Mouse (Mus musculus) layer of hippocampus, postnatal 14 days (tissue): Measurements from ENCODE around the gene Snx29. TPM values are rescaled to one million over a fixed set of nuclear protein-coding genes. Genes with fewer than 3 reads are reported as not detected.
"Not testable (repeated sequence)": the region's sequence is repeated elsewhere in the genome, so short reads cannot be mapped to it uniquely, and the experiment has no call there.

Source experiments
- DNase-seq, 2 experiments: peaks; one replicate each; pipeline ENCODE4 v3.0.0; 2021 to 2022; ENCODE audit warnings: low spot score in 2 of 2, mixed read lengths in 1 of 2
- total RNA-seq, 2 experiments: library from RNA; stranded (reverse); gene quantifications; 2 replicates each; pipeline ENCODE4 v1.2.3; 2021

The Snx29 gene
- total RNA-seq, 2 experiments from 2014 or later, result 26.9 to 33.6 TPM

DNA sequence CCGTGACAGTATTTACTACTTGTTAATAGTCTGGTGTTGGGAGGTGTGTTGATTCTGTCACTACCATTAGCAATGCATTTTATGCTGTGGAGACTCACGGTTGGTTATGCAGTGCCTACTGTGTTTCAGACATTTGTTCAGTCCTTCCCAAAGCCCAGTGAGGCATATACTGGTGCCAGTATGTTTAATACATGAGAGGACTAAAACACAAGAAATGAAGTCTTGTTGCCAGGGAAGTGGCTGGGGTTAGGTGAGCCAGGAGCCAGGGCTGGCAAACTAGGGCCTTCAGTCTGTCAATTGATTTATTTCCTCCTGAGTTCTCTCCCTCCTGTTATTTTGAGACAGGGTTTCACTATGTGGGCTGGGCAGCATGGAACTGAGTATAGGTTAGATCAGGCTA, 154.3 kb downstream of the Snx29 start:
- no peak for DNase-seq

DNA sequence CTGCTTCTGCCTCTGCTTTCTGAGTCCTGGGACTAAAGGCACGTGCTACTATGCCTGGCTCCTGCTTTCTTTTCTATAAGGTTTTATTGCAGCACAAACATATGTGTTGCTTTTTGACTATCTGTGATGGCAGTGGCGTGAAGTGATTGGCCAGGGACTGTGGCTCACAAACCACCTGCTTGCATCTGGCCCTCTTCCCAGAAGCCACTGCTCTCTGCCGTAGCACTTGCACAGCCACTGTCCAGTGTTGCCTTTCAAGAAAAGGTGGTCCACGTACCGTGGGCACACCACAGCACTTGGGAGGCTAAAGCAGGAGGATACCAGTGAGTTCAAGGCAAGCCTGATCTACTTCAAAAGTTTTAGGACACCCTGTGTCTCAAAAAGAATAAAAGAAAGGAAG, 154.9 kb downstream of the Snx29 start:
- no peak for DNase-seq

DNA sequence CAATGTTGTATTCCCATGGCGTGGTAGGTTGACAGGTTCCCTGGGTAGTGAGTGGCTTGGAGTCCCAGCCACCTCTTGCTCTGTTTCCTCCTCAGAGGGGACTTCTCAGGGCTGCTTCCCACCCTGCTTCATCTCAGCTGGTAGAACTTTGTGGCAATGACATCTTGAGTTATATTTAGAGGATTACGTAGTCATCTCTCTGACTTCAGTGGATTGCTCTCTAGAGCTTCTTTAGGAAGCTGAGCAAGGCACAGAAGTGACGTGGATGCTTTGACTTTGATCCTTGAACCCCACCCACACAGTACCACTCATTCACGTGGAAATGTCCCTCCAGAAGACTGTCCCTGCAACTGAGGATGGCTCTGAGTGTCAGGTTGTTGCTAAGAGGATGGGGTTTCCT, 156.9 kb downstream of the Snx29 start:
- DNase-seq, result no peak

DNA sequence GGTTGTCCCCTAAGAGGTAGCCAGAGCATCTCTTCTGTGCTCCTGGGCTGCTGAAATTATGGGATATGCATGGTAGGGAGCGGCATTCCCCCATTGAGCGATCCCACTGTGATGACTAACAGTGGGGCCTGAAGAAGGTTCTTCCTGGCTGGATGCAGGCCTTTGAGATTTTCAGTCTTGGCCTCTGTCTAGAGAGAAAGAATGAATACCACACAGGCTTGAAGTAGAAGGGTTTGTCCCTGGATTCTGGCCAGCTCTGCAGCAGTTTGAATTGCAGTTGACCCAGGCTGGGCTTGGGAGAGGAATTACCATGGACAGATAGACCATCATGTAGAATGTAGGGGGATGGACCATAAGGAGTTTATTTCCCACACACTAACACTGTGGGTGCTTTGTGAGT, 159.5 kb downstream of the Snx29 start:
- DNase-seq, result no peak

DNA sequence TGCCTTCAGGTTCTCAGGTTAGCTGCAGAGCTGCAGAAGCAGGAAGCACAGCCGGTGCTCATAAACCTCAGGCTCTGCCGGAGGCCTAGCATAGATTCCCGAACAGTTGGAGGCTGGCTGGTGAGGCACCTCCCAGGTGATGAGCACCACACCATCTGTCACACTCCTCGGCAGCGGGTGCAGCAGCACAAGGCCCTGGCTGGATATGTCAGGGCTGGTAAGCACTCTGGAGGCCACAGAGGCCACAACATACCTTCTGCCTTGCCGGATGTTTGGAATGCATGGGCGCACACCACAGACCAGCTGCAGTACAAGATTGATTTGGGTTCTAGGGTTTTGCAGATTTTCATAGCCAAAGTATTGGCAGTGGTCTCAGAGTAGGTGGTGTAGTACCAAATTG, 172.2 kb downstream of the Snx29 start:
- no peak for DNase-seq

DNA sequence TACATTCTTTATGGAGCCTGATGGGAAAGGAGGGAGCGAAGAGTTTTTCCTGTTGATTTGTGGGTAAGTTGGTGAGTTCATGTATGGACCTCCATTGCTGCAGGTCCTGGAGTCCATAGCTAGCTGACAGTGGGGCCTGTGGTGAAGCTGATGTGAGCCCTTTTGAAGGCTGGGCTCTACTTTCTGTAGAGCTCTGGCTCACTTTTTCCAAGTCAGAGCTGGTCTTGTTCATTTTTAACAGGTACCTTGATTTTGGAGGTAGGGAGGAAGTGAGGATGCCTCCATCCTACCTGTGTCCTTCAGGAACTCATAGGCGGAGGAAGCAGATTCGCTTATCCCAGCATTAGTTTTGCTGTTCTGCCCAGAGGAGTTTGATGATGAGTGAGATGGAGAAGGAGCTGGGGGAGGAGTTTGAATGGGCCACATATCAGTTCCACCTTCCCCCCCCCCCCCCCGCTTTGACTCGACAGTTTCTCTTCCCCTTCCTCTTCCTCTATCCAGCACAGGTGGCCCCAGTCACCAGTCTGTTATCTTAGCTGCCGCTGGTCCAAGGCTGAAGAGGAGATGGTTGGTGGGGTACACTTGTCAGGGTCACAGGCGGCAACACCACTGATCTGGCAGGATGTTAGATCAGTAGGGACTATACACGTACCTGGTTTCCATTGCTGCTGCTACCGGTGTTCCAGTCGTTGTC, 173.4 kb downstream of the Snx29 start:
- no peak for DNase-seq

DNA sequence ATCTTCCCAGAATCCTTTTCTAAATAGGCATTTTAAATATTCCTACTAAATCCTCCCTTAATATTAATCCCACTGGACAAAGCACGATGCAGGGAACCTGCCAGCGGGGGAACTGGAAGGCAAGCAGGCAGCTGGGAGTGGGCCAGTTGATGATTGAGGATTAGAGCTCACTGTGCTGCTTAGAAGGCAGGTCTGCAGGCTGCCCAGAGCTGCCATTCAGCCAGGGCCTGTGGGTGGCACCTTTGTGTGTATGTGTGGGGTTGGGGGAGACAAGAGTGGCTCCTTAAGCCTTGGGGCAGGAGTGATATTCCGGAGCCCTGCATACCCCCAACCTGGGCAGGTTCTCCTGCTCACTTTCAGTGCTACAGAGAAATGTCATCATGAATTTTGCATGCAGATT, 174.0 kb downstream of the Snx29 start:
- DNase-seq, result no peak

DNA sequence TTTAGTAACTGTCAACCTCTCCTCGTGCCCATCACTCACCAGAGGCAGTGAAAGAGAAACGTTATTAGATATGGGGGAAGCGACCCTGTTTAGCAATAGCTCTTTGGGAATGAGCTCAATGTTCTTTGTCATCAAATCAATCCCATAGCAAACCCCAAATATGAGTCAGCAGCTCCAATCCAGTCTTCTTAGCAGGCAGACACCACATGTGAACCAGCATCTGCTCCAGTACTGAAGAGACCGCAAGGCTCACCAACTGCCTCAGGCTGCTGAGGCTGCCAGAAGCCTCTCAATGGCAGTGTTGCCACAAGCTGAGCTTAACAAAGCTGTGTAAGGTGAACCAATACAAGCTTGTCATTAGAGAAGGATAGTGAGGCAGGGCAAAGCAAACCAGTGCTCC, 177.4 kb downstream of the Snx29 start:
- no peak for DNase-seq

DNA sequence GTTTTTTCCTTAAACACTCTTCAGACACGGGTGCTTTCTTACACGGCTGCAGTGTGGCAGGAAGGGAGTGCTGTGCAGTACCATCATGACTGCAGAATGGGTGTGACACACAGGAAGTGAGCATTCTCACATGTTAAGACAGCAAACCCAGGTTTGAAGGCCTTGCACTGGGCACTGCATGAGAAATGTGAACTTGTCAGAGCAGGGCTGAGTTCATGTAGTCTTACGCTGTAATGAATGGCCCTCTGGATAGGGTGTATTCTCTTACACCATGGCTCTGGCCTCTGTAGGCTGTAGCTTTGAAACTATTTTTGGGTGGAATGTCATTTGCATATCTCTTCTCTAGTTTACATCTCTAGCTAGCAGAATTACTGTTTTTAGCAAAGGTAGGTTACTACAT, 178.4 kb downstream of the Snx29 start:
- no peak for DNase-seq

DNA sequence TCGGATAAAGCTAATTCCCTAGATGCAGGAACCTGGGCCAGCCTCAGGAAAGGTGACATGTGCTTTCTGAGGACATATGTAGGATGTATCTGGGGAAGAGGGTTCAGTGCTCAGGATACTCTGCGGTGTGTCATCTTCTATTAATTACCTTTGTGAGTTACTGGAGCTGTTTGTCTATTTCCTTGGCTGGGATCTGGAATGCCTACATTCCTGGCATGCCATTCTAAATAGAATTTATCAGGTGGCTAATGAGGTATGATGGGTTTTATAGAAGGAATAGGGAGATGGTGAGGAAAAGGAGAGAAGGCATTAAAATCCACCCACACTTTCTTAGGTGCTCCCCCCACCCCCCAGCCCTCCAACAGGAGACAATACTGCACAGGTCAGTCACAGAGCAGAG, 178.9 kb downstream of the Snx29 start:
- DNase-seq, result no peak

DNA sequence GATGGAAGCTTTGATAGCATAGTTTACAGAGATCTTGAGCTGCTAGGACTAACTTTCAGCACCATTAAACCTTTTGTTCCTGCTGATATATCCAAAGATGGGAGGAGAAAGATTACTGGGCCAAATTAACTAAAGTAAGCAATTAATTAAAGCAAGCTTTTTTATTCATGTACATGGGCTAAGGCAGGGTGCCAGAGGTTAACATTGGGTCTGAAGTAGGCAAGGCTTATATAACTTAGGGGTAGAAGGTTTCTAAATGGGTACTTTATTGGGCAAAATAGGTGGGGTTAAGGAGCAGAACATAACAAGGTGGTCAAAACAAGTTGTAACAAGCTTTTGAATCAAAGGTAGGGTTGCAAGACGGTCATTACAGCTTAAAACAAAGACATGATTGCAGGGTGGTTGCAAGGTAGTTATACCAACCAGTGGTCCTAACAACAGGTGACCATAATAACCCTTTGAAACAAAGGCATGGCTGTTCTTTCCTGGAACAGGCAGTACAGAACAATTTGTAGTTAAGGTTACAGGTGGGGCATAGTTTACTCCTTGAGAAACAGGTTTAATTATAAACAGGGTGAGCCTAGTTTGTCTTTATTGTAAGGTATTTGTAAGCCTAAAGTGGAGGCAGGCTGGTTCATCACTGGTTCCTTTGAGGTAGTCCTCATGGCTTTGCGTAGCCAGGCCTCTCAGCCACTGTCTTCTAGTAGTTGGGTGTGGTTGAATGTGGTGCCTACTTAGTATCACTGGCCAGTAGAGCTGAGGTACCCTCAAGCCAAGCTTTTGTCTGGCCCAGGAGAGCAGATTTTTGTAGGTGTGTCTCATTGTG, 182.2 kb downstream of the Snx29 start:
- no peak for DNase-seq

DNA sequence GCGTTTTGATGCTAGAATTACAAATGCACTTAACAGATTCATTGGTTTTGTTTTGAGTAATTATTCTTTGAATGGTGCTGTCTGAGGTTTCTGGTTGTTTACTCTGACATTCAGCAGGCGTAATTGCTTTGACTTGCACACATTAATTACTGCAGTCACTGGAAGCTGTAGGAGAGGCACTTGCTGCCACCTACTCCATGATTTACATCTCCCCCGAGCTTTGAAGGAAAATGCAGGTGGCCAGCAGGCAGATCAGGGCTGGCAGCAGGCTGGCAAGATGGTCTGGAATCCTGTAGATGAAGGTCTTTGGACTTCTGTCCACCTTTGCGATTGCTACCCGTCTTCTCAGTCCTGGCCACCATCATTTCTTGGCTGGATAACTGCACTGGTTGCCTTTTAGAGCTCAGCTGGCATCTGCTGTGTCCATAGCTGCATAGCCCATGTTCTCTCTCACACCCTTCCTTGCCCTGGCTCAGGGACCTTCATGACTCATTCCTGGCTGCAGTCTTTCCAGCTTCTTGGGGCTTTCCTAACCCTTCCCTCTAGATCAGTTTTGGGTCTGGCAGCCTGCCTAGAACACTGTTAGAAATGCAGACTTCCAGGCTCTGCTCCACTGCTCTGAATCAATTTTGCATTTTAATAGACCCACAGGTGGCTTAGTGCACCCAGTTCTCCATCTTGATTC, 182.9 kb downstream of the Snx29 start:
- peak in 1 of 2 experiments; percentile 34 for DNase-seq

DNA sequence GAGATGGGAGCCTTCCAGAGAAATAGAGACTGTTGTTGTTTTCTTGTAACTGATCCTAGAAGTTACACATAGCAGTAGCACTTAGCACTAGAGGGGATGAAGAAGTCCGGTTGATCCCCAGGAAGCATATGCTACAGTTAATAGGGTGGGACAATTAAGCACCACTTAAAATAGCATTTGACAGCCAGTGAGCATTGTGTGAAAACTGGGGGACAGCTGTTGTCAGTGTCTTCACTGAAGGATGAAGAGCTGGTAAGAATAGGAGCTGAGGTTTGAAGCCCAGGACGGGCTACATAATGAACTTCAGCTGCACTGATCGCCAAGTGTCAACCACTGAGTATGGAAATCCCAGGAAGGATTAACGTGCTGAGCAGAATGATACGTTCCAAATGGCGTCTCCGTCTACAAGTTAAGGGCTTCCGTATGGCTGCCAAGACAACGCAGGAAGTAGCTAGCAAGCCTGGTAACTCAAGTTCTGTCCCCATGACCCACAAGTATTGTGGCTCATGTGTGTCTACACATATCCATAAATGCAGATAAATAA, 184.6 kb downstream of the Snx29 start:
- DNase-seq, result no peak

DNA sequence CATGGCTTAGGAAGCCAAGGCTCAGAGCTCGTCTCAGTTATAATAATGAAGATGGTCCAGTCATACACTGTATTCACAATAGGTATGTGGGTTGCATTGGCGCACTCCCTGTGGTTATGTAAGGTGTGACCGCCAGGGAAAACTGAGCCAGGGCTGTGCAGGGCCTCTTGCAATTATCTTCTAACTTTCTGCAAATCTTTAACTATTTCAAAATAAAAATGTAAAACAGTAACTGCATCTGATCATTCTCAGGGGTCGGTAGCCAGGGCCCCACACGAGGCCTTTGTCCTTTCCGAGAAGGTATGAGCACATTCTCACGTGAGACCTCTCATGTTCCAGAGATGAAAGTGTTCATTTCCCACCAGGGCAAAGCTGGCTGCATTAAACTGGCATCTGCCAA, 185.6 kb downstream of the Snx29 start:
- no peak for DNase-seq

DNA sequence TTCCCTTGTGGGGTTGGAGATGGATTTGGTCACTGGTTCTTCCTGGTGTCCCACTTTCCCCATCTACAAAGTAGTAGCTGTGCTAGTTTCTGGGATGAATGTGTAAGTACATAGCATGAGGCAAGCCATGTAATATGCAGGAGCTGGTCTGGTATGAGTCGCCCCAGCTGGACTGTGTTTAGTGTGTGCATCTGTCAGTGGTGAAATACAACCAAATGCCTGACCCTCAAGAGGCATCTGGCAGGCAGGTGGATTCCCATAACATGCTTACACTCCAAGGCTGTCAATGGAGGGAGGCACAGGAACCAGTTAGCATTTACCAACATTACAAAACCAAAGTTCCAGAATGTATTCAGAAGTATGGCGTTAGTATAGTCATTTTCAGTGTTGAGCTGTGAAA, 187.7 kb downstream of the Snx29 start:
- DNase-seq, result no peak

DNA sequence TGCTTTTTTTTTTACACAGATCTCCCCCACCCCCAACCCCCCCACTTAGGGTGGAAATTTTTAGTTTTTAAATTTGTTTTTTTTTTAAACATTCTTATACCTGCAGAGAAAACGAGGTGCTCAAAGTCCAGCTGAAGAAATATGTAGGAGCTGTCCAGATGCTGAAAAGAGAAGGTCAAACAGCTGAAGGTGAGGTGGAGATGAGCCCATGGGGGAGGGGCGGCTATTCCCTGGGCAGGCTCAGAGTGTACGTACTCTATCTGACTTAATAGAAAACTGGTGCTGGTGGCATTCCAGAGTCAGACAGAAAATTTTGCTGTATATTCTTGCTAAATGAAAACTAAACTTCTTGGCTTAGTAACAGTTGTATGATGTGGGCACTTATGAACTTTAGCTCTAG, 188.1 kb downstream of the Snx29 start:
- no peak for DNase-seq

DNA sequence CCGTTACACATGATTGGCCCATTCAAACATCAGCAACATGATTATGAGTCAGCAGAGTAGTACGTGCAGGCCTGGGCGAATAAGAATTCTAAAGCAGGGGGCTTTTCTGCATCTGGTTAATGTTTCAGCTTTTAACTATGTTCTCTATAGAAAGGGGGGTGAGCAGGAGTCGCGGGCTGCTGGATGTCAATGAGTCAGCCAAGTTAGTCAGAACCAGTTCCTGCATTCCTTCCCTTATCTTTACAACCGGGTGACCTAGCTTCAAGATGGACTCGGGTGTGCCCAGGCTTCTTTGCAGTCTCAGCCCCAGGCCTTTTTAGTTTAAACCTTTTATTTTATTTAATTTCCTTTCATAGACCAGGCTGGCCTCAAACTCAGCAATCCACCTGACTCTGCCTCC, 189.0 kb downstream of the Snx29 start:
- DNase-seq, result not testable (repeated sequence)

DNA sequence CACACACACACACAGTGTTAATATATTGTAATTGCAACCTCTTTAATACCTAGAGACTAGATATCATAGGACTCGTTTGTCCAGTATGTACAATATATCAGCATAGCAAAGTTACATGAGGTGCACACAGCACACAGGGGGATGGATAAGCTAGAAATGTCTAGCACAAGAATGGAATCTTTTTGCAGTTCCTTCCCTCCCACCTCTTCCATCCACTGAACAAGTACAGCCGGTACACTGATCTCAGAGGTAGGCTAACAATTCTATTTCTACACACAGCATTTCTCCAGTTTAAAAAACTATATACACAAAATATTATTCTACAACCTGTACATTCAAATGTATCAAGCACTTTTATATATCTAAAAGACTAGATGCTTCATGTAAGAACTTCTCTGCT, 194.0 kb downstream of the Snx29 start:
- DNase-seq, result no peak

DNA sequence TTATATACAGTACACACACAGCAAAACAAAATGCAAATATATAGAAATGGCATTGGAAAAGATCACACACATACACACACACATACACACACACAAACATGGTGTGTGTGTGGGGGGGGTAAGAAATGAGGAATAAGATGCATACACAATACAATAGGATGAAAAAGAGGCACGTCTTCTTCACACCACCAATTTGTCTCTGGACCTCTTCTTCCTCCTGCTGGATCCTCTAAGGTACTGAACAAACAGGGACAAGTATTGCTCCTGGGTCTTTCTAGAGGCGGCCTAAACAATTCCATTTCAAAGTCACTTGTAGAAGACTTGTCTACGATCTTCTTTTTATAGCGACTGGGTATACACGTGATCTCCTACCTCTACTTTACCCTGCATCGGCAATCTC, 194.7 kb downstream of the Snx29 start:
- DNase-seq, result no peak

DNA sequence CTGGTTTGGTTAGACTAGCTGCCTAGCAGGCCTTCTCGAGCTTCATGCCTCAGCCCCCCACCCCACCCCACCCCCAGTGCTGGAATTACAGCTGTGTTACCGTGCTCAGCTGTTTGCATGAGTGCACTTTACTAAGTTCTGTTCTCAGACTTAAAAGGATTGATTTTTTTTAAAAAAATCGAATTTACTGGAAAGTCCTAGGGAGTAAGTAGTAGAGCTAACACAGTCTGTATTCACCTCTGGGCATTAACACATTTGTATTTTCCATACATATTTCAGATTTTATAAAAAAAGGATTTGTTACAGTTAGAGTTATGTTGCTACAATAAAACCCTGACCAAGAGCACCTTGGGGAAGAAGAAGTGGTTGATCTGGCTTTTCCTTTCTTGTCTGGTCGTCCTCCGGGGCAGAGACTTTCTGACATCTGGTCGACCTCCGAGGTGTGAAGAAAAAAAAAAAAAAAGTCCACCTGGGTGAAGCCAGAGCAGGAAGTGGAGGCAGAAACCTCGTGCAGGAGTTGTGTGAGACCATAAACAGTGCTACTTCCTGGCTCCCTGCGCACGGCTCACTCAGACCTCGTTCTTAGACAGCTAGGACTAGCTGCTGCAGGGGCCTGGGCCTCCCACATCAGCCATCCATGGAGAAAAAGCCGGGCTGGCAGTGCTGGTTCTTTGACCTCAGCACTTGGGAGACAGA, 196.2 kb downstream of the Snx29 start:
- no peak for DNase-seq

DNA sequence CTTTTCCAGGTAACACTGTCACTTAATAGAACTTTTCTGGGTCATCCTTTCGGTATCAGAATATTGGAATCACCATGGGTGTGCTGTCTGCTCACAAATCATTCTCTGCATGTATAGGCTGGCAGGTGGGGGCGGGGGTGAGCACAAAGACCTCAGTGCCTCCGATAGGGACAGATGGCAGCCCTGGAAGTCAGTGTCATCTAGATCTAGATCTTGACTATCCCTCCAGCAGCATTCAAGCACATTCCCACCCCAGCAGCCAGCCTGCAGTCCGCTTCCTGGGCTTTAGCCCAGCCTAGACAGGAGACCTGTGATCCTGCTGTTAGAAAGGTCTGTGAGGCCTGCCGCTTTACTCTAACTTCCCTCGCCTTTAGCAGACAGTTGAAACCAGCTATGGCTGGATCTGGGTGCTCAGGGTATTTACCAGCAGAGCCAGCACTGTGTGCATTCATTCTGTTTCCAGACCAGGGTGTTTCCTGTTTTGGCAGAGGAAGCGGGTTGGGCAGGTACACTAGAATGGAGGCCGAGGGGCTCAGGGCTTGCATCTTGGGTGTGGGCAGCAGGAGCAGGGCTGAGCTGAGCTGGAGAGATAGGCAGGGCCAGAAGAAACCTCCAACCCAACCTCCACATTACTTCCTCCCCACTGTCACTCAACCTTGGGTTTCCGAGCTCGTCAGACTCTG, 203.5 kb downstream of the Snx29 start:
- DNase-seq, result no peak
